Mouse (Mus musculus) right cerebral cortex, postnatal 25 days (tissue): ENCODE data around the gene Hmgxb4.
A peak's percentile ranks its signal among the peaks of the same experiment; 100 is the strongest.
"Not testable (repeated sequence)": the region's sequence is repeated elsewhere in the genome, so short reads cannot be mapped to it uniquely, and the experiment has no call there.

Experiments
- DNase-seq: peaks from one replicate; pipeline ENCODE4 v3.0.0; 2022

Hmgxb4 gene

GRCm38 (mm10) chr8:74993081-74993474, at the start of gene Hmgxb4:
Gene Hmgxb4, plus strand, starts transcription at chr8:74993356.
- no peak for DNase-seq

GRCm38 (mm10) chr8:74949445-74949844, 43.7 kb upstream of the Hmgxb4 start:
- DNase-seq = no peak

GRCm38 (mm10) chr8:74963983-74964382, 29.2 kb upstream of the Hmgxb4 start:
- no peak for DNase-seq

- DNase-seq = not testable (repeated sequence)
Observed at GRCm38 (mm10) chr8:74970286-74970685, 22.9 kb upstream of the Hmgxb4 start.

- no peak for DNase-seq
Observed at GRCm38 (mm10) chr8:74971636-74972035, 21.5 kb upstream of the Hmgxb4 start.

DNA sequence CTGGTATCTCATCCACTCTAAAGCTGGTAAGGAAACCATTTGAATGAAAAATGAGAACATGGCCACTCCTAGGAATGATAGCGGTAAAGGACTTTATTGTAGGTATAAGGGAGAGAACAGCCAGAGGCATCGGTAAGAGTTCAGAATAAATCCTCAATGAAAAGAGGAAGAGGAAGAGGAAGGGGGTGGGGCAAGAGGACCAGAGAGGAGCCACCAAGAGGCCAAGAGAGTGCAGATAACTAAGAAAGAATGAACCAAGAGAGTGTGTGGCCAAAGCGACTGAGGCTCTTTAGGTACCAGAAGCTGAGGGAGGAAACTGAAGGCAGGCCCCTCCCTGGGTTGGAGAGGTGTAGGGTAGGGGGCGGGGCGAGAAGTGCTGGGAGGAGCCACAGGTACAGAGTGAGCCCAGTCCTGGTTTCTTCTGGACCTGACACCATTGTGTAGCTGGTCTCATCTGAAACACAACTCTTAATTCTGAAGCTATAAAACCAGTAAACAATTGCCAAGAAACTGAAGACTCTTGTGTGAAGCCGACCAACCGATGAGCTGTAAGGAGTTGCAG, 20.8 kb upstream of the Hmgxb4 start:
- no peak for DNase-seq

DNA sequence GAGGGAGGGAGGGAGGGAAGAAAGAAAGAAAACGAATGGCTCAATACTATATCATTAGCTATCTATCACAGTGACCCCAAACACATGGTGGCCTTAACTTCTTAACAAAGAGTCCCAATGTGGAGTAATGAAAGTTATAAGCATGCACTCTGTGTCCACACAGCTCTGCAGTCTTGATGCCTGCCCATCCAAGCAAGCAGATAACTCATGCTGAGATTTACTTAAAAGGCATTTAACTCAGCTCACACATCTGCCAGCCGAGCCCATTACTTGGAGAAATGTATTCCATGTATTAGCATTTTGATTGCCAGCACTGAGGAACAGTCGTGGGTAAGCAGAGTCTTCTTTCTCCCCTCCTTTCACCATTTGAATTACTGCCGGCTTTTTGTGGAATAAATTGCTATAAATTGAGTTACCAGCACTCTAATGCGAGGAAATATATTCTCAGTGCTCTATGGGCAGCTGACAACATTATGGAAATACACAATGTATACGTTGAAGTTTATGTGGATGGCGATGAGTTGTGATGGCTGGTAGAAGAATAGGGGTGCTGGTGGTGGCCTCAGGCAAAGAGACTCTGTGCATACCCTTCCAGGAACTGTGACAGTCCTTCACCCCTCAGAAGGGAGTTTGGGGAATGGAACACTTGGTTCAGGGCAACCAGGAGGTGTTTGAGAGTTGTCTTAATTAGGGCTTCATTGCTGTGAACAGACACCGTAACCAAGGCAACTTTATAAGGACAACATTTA, 19.9 kb upstream of the Hmgxb4 start:
- no peak for DNase-seq

- DNase-seq = no peak
Observed at GRCm38 (mm10) chr8:74973904-74974303, 19.3 kb upstream of the Hmgxb4 start.

DNA sequence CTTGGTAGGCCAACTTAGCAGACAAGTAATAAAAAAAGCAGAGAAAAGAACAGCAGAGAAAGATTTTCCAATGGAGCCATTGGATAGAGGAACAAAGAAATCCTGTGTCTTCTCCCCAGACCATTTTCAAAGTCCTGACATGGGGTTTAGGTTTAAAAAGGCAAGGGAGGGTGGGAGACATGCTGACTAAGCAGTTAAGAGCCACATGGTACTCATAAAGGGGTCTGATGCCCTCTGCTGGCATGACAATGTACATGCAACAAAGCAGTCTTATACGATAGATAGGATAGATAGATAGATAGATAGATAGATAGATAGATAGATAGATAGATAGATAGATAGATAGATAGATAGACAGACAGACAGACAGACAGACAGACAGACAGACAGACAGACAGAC, 15.7 kb upstream of the Hmgxb4 start:
- no peak for DNase-seq

DNA sequence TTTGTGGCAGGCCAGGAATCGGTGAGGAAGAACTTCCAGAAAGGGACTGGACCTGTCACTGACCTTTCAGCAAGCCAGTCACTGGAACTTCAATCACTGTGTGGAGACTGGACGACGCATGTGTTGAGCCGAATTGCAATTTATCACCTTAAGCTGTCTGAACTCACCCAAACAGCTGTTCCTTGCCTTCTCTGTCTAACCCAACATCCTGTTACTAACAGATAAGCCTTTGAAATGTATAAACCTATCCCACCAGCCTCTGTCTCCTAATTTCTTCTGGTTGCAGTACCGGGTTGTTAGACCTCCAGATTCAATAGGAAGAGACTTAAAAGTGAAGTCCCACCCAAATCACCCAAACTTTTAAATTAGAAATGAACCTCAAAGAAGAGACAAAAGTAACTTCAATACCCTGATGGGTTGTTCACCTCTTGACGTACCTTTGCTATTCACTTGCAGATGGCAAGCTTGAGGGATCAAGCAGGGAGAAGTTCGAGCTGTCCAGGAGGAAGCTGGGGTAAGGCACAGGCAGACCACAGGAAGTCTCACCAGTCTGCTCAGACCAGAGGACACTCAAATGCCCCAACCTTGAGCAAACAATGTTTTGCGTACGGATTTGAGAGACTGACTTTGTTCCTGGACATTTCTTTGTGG, 13.0 kb upstream of the Hmgxb4 start:
- no peak for DNase-seq

DNA sequence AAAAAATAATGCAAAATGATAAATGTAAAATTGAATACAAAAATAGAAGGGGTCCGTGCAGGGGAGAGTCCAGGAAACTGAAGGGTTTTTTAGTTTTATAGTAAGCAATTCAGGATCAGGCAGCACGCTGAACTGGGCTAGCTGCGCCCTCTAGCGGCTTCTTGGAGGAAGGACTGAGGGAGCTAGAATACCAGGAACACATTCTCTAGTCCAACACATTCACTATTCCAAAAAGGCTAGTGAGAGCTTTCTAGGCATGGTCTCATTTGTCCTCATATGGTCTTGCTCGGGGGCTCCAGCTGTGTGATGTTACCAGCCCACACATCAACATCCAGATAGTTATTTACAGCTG, 12.5 kb upstream of the Hmgxb4 start:
- DNase-seq = peak; percentile 46

- DNase-seq = no peak
Observed at GRCm38 (mm10) chr8:74981809-74982208, 11.3 kb upstream of the Hmgxb4 start.

DNA sequence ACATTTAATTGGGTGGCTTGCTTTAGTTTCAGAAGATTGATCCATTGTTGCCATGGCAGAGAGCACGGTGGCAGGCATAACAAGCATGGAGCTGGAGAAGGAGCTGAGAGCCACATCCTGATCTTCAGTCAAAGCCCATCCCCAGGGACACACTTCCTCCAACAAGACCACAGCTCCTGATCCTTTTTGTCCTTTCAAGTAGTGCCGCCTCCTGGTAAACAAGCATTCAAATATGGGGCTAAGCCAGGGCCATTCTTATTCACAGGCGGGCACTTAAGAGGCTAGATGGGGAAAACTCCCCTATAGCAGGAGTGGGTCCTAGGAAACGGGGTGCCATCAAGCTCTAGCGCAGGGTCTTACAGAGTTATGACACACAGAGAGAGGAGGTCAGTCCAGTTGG, 5.7 kb upstream of the Hmgxb4 start:
- DNase-seq = no peak

GRCm38 (mm10) chr8:74990021-74990420, 3.1 kb upstream of the Hmgxb4 start:
- DNase-seq = no peak

DNA sequence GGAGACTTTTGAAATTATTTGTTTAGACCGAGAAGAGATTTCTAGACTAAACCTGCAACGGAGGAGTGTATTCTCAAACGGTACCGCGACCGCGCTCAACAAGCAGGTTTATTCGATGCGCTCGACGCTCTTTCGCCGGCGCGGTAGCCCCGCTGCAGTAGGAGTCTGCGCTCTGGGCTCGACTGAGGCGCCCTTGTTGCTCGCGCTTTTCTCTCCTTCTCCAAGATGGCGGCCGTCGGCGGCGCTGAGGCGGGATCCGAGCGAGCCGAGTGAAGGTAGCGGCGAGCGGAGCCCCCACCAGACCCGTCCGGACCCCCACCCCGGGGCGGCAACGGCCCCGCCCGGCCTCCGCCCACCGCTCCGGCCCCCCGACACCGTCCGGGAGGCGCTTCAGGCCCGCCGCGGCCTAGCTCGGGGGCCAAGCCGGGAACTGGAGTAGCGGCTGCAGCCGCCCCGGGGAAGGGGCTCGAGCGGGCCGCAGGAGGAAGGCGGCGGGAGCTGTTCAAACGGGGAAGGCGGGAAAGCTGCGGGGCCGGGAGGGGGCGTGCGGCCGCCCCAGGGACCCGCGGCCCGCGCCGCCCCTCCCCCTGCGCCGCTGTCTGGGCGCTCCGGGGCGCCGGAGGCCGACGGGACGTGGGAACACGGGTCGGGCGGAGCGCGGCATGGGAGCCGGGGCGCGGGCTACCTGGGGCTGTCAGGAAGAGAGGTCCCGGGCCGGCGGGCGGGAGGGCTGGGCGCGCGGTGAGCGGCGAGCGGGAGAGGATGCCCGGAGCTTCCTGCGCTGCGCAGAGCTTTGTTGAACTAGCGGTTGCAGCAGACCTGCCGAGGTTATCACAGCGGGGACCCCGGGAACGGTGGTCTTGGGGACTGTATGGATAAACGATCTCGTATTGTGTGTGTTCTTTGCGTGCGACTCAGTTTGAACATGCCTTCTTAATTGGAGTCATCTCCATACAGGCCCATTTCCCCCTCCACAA, 607 bp downstream of the Hmgxb4 start:
- peak; percentile 88 for DNase-seq

- no peak for DNase-seq
Observed at GRCm38 (mm10) chr8:74994540-74994939, 1.4 kb downstream of the Hmgxb4 start.

DNA sequence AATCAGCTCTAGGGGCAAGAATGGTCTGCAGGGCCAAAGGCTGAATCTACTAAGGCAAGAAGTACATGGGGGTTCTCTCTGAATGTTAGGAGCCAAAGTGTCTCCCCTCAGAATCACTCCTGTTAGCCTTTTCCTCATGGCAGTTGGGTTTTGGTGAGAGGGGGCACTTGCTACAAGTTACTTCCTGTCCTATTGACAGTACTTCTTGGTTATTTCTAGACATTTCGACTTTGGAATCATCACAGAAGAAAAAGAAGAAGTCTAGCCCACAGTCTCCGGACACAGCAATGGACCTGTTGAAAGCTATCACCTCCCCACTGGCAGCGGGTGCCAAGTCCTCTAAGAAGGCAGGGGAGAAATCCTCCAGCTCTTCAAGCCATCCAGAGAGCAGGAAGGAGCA, 7.3 kb downstream of the Hmgxb4 start:
- DNase-seq = no peak

- no peak for DNase-seq
Observed at GRCm38 (mm10) chr8:75008826-75009225, 15.7 kb downstream of the Hmgxb4 start.

GRCm38 (mm10) chr8:75013557-75013956, 20.4 kb downstream of the Hmgxb4 start:
- no peak for DNase-seq

DNA sequence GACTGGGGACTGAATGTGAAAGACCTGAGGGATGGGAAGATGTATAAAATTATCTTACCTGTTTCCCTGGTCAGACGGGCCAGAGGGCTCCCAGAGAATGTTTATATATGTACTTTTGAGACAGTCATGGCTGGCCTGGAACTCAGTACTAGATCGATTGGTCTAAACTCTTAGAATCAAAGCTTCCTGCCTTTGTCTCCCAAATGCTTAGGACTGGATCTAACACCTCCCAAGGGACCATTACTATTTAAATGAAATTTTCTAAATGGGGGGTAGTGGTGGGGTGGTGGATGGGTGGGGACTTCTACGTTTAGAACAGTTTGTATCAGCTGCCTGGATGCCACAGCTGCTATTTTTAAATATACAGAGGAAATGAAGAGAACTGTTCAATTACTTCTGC, 20.8 kb downstream of the Hmgxb4 start:
- no peak for DNase-seq

DNA sequence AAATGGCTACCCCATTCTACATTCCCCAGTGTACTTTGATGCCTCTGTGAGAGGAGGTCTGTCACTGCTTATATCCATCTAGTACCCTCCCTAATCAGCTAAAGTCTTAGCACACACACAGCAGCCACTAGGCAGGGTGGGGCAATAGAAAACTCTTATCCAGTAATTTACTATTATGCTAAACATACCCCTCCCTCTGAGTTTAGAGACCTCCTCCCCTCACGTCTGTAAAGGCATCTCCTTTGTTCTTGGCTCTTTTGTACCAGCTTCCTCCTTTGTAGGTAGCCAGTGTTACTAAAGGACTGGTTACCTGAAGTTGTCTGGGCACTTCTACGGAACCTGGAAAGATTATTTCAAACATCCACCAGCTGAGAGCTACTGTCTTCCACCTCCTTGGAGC, 22.8 kb downstream of the Hmgxb4 start:
- DNase-seq = no peak

- DNase-seq = no peak
Observed at GRCm38 (mm10) chr8:75016422-75016821, 23.3 kb downstream of the Hmgxb4 start.

DNA sequence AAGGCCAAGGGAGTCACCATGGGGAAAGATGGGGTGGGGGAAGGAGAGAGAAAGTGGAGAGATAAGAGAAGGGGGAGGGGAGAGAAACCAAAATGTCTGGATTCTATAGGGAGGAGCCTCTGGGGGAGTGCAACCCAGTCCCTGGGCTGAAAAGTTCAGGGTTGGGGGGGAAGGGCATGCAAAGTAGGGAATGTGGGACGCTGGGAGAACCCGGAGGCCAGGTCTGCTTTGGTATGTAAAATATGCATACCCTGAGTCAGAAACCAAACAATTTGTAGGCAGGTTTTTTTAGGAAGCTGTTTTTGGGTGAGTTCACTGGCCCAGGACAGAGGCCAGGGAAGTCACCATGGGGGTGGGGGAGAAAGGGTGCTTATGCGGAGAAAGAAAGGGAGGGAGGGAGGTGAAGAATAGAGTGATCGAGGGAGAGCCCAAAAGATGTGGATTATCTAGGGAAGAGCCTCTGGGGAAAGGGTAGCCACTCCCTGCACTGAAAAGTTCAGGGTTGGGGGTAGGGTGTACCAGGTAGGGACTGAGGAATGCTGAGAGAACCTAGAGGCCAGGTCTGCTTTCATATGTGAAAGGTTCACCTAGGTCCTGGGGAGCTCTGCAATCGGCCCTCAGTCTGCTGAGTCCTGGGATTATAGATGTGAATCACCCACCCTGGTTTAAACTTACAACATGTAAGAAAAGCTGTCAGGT, 25.3 kb downstream of the Hmgxb4 start:
- no peak for DNase-seq
